Mouse (Mus musculus) spleen, postnatal 14 days (tissue): Measurements from ENCODE around the gene Fam131c.

Source experiments
- DNase-seq, 2 experiments: peaks; one replicate each; pipeline ENCODE4 v3.0.0; 2021 to 2022; ENCODE audit warnings: low spot score in 2 of 2

The Fam131c gene

DNA sequence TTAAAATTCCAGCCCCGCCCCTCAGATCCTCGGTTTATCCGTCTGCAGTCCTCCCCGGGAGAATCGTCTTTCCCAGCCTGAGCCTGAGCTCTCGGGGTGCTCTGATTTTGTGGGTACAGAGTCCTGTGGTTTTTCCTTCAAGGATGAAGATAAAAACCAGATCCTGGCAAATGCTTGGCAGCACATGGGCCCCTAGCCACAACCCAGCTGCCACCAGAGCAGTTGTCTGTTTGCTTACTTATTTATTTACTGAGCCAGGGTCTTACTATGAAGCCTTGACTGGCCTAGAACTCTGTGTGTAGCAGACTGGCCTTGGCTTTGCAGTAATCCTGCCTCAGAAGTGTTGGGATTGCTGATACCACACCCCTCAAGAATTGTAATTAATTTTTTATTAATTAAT, 8.8 kb upstream of the Fam131c start:
- no peak for DNase-seq

DNA sequence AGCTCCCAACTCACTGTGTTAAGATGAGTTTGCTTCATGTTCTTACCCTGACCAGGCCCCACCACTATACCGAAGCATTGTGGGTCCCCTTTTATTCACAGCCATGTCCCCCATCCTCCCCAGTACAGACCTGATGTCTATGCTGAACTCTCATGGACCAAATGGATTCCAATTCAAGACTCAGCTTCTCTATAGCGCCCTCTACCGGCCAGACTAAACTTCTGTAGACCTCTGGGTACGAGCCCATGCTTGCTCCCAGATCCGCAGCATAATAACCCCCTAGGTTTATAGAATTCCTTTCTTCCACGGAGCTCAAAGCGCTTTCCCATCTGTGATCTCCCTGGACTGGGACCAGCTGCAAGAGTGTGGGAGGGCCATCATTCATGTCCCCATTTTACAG, 7.2 kb upstream of the Fam131c start:
- DNase-seq: peak in 1 of 2 experiments; percentile 21

DNA sequence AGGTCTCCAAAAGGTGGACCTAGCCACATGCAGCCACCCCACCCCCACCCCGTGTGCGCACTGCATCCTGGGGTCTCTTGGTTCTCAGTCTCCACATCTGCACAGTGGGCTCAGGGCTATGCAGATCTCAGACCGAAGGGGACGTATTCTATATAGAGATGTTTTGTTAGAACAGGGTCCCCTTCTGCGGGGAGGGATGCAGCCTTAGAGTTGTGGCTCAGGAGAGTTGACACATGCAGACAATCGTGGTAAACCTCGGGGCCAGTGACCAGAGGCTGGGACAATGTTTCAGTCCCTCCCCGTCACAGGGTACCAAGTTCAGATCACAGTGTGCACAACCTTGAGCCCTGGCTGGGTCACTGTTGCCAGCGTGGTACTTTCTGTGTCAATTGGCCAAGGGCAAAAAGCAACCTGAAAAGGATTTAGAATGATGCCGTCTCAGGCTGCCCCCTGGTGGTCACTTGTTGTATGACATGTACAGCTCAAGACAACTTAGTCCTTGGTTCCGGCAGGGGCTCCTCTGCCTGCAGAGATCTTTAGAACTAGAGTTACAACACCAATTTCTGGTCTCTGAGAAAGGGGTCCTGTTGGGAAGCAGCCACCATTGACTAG, 5.0 kb upstream of the Fam131c start:
- peak; percentile 40 to 71 for DNase-seq

DNA sequence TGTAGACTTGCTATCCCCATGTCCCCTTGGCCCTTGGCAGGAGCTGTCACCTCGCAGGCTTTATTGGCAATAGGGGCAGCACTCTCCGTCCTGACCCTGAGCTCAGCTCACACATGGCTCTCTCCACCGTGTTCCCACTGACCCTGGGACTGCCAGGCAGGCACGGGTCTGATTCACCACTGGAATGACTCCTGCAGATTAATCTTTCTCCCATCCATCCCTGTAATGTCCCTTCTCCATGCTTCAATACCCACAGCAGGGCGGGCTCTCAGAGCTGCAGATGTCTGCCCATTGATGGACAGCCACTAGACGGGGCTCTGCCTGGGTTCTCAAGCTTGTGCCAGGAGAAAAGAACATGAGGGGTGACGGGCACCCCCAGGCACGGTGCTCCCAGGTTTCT, 2.9 kb upstream of the Fam131c start:
- no peak for DNase-seq

GRCm38 (mm10) chr4:141365876-141366275, 2.1 kb upstream of the Fam131c start:
- DNase-seq: no peak

- no peak for DNase-seq
These were observed 4.4 kb downstream of the Fam131c start for GRCm38 (mm10) chr4:141372426-141372825.

GRCm38 (mm10) chr4:141379674-141380073, 11.7 kb downstream of the Fam131c start:
- DNase-seq: no peak

- DNase-seq: no peak
These were observed 14.4 kb downstream of the Fam131c start for GRCm38 (mm10) chr4:141382406-141382805.

DNA sequence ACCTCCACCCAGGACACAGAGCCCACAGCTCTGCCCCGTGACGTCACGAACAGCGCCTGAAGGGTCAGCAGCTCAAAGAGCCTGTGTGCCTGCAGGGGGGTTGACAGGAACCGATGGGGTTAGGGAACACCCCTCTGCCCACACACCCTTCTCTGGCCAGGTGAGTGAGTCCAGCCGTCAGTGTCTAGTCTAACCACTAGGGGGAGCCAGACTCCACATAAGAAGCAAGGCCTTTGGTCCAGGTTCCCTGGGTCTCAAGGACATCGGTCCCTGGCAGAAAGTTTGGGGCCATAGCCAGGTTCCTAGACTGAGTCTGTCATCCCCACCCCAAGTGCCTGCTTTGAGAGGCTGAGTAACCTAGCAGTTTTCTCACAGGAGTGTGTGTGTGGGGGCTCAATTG, 17.3 kb downstream of the Fam131c start:
- DNase-seq: peak in 1 of 2 experiments; percentile 45

DNA sequence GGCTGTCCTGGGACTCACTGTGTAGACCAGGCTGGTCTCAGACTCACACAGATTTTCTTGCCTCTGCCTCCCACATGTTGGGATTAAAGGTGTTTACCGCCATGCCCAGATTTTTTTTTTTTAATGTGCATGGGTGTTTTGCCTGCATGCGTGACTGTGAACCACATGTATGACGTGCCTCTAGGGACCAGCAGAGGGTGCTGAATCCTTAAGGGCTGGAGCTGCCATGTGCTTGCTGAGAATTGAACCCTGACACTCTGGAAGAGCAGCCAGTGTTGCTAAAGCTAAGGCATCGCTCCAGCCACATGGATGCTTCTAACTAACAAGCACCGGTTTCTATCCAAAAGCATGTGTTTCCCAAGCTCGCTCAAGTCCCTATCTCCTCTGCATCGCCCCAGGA, 18.1 kb downstream of the Fam131c start:
- DNase-seq: no peak

GRCm38 (mm10) chr4:141387093-141387784, 19.2 kb downstream of the Fam131c start:
- peak; percentile 32 to 57 for DNase-seq

- DNase-seq: no peak
These were observed 19.9 kb downstream of the Fam131c start for GRCm38 (mm10) chr4:141387933-141388332.

- no peak for DNase-seq
These were observed 21.5 kb downstream of the Fam131c start for GRCm38 (mm10) chr4:141389366-141390150.

GRCm38 (mm10) chr4:141391293-141391692, 23.3 kb downstream of the Fam131c start:
- no peak for DNase-seq

GRCm38 (mm10) chr4:141394751-141395150, 26.7 kb downstream of the Fam131c start:
- no peak for DNase-seq

DNA sequence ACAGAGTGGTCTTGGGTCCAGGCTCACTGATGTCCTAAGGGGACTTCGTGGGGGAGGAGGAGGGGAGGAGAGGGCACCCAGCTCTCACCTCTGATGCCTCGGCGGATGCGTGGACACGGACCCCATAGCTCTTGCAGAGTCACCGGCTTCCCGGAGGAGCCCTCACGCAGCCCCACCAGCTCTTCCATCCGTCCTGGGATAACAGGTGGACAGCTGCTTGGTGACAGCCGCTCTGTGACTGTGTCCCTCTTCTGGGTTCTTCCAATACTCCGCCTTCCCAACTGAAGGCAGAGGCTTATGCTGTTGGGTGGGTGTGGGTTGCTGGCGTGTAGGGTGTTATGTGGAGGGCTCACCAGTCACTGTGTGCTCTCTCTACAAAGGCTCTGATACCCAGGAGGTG, 29.8 kb downstream of the Fam131c start:
- no peak for DNase-seq

DNA sequence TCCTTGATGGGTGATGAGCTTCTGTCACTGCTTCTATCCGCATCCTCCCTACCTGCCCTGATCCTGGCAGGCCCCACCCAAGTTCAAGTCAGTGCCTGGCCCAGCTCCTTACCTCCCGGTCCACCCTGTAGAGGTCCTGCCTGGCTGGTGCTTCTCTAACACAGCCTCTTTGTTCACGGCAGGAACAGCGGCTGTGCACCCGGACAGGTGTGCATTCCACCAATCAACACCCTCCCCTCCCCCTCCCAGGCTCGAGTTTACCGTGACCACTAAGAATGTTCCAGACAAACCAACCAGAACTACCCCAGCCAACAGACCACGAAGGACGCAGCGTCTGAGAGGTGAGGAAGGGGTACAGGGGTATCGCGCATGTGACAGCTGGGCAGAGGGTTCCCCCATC, 30.5 kb downstream of the Fam131c start, which contains the start of gene Clcnka:
TSS of gene Clcnka (minus strand) at position 180 of the 400 bp plus-strand sequence.
- no peak for DNase-seq

- no peak for DNase-seq
These were observed 32.2 kb downstream of the Fam131c start for GRCm38 (mm10) chr4:141400171-141400570.

DNA sequence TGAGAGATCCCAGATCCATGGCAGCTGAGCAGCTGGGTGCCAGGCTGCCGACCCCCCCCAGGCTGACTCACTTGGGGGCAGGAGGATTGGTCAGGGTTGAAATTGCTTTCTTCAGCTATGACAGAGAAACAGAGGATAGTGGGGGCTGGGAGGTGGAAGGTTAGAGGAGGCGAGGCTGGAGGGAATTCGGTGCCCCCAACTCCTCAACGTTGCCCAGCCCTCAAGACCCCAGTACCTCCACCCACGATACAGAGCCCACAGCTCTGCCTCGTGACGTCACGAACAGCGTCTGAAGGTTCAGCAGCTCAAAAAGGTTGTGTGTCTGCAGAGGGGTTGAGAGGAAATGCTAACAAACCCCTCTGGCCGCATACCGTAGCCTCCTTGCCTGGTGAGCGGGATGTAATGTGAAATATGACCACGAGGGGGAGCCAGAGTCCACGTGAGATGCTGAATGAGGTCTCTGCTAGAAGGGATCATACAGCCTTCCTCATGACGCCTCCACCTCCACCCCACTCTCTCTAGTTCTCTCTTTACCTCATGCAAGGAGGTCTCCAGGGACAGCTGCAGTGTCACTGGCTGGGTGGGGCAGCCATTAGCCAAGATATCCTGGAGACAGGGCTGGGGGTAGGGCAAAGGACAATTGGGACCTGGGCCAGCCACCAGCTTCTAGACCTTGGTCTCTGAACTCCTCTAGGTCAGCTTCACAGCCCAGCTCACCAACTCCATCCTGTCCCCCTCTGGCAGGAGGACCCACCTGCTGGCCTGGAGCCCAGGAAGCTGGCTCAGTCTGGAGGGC, 36.7 kb downstream of the Fam131c start:
- peak; percentile 67 to 83 for DNase-seq

DNA sequence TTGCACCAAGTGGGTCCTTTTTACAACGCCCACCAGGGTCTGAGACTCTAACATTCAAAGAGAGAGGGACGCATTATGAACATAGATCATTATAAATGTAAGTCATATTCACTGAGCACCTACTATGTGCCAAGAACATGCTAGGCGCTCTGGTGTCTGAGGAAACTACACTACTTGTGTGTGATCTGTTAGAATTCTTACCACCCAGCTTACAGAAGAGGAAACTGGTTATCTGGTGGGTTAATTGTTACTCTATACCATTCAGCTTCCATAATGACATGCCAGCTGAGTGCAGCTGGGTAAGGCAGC, 37.2 kb downstream of the Fam131c start:
- no peak for DNase-seq

DNA sequence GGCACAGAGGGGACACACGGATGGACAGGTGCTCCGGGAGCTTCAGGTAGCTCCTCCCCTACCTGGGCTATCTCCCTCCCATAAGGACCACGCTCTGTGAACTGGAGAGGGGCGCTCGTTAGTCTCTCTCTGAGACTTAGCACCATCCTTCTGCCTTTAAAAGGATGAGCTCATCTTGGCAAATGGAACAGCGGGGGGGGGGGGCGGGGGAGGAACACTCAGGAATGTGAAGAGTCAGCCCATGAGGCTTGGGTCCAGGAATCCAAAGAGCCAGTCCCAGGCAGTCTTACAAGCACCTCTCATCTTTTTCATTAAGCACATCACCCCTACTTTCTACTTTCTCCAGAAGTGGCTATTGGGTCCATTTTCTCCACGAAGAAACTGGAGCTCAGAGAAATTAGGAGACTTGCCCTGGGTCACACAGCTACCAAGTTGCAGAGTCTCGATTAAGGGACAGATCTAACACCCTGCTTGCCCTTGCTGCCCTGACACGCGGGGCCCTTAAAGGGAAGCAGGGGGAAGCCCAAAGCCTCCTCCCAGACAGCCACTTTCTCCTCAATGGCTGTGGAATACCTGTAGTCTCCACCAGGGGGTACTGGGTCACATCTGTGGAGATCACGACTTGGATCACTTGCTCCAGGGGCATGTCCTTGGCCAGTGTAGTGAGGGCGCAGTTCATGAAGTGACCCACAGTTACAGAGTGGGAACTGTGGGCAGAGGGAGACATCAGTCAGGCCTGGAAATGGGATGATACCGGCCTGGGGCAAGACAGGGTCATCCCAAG, 38.7 kb downstream of the Fam131c start:
- DNase-seq: peak in 1 of 2 experiments; percentile 37
